13 mouse cellular contexts compared by ENCODE assay signal in the genomic region with DNA sequence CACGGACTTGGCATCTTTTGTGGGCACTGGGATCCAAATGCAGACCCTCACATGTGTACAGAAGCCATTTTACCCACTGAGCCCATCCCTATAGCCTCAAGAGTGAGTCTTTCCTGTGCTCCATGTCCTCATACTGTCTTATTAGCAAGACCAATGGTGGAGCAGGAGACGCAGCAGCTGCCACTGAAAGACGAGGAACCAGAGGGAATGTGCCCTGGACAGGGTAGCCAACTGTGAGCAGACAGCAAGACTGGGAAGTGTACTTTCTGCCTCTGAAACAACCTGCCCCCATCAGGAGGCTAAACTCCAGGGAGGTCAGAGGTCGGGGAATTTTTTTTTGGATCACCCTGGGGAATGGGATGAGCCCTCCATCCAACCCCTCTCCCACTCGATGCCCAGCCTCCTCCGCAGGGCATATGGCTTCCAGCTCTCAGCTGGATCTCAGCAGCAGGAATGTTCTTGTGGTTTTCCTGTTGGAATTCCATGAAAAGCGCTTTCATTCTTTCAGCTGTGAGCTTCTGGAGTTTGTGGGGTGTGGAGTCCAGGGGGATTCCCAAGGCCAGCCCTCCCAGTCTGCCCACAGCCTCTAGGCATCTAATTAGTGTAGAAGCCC.
DNase-seq lines count a peak whose midpoint lies in the region; ATAC-seq and TF ChIP-seq lines count a peak whose summit lies in the region.
"Had no signal": no experiment of that assay in that cellular context is flagged by ENCODE, and none has a peak within 500 bp of the region (broad histone marks: within the 10 kb centered on the region; RNA-seq: fewer than 3 reads in every experiment).

No protein-coding gene starts in this region.

- no peaks in the 10 kb centered on the region for H3K27me3 ChIP-seq in lung, embryonic 16.5 days (ENCODE audit: control insufficient read depth, insufficient read depth, low read depth, low read length)
- no peaks in the 10 kb centered on the region for H3K27me3 ChIP-seq in embryonic facial prominence, embryonic 12.5 days
- H3K27me3 ChIP-seq in limb, embryonic 15.5 days = no peaks in the 10 kb centered on the region
- H3K27me3 ChIP-seq: forebrain, embryonic 15.5 days; neural tube, embryonic 15.5 days had no signal

- no peak overlapping the region for H3K4me3 ChIP-seq in gastrocnemius, adult 2 months
- no peak overlapping the region for H3K4me3 ChIP-seq in lung, embryonic 16.5 days (ENCODE audit: low read length)
- no peak overlapping the region for H3K4me3 ChIP-seq in embryonic facial prominence, embryonic 12.5 days
- H3K4me3 ChIP-seq in limb, embryonic 15.5 days = no peak overlapping the region
- H3K4me3 ChIP-seq: forebrain, embryonic 15.5 days; neural tube, embryonic 15.5 days had no signal

- no peak for TF ChIP-seq CTCF in gastrocnemius, adult 2 months (IDR thresholded peaks at IDR 0.05)

- no peaks in the 10 kb centered on the region for H3K36me3 ChIP-seq in lung, embryonic 16.5 days (ENCODE audit: control insufficient read depth, insufficient read depth, low read length)
- no peaks in the 10 kb centered on the region for H3K36me3 ChIP-seq in embryonic facial prominence, embryonic 12.5 days
- H3K36me3 ChIP-seq in limb, embryonic 15.5 days = no peaks in the 10 kb centered on the region
- H3K36me3 ChIP-seq: forebrain, embryonic 15.5 days; neural tube, embryonic 15.5 days had no signal

- H3K9ac ChIP-seq in lung, embryonic 16.5 days (ENCODE audit: low read length) = no peak overlapping the region
- H3K9ac ChIP-seq in embryonic facial prominence, embryonic 12.5 days = no peak overlapping the region
- no peak overlapping the region for H3K9ac ChIP-seq in limb, embryonic 15.5 days
- H3K9ac ChIP-seq: forebrain, embryonic 15.5 days; neural tube, embryonic 15.5 days had no signal

- no peak overlapping the region for H3K4me2 ChIP-seq in lung, embryonic 16.5 days (ENCODE audit: low read depth, low read length)
- H3K4me2 ChIP-seq in embryonic facial prominence, embryonic 12.5 days (replicated peaks) = no peak overlapping the region
- H3K4me2 ChIP-seq in limb, embryonic 15.5 days = no peak overlapping the region
- H3K4me2 ChIP-seq: forebrain, embryonic 15.5 days; liver, embryonic 11.5 days; neural tube, embryonic 15.5 days had no signal

- ATAC-seq in lung, embryonic 16.5 days (ENCODE audit: low read depth) = no peak
- no peak for ATAC-seq in embryonic facial prominence, embryonic 12.5 days (ENCODE audit: insufficient number of reproducible peaks, insufficient read depth, low FRiP score, low TSS enrichment)
- no peak for ATAC-seq in limb, embryonic 15.5 days (ENCODE audit: insufficient number of reproducible peaks, low FRiP score, low TSS enrichment, low read depth)
- ATAC-seq: forebrain, embryonic 15.5 days had no signal

- H3K9me3 ChIP-seq in lung, embryonic 16.5 days (ENCODE audit: control insufficient read depth, low read length) = no peaks in the 10 kb centered on the region
- H3K9me3 ChIP-seq in embryonic facial prominence, embryonic 12.5 days = no peaks in the 10 kb centered on the region
- no peaks in the 10 kb centered on the region for H3K9me3 ChIP-seq in limb, embryonic 15.5 days
- H3K9me3 ChIP-seq: forebrain, embryonic 15.5 days; neural tube, embryonic 15.5 days had no signal

- peak overlapping the region; percentile 70 for H3K27ac ChIP-seq in gastrocnemius, adult 2 months
- peak overlapping the region; percentile 33 for H3K27ac ChIP-seq in lung, embryonic 16.5 days (ENCODE audit: low read length)
- H3K27ac ChIP-seq in embryonic facial prominence, embryonic 12.5 days = peak overlapping the region; percentile 73
- H3K27ac ChIP-seq in limb, embryonic 15.5 days = peak overlapping the region; percentile 71
- H3K27ac ChIP-seq: forebrain, embryonic 15.5 days; neural tube, embryonic 15.5 days had no signal

- peaks cover 47% of the 10 kb centered on the region for H3K4me1 ChIP-seq in lung, embryonic 16.5 days (replicated peaks; ENCODE audit: control insufficient read depth, insufficient read depth, low read length)
- peaks cover 40% of the 10 kb centered on the region for H3K4me1 ChIP-seq in embryonic facial prominence, embryonic 12.5 days
- H3K4me1 ChIP-seq in limb, embryonic 15.5 days = peaks cover 62% of the 10 kb centered on the region

- WGBS in lung, embryonic 16.5 days = 57% methylated on average over 7 of the region's 7 CpGs
- 45% methylated on average over 7 of the region's 7 CpGs for WGBS in embryonic facial prominence, embryonic 12.5 days
- 42% methylated on average over 7 of the region's 7 CpGs for WGBS in limb, embryonic 15.5 days

- intact Hi-C loops in gastrocnemius, adult 2 months (cut with DNase I) = no loop called here

- DNase-seq in gastrocnemius, adult 2 months = peak; percentile 27
- DNase-seq in gastrocnemius, adult 18-20 months (ENCODE audit: low spot score) = no peak
- no peak for DNase-seq in lung, postnatal 25 days (ENCODE audit: low spot score)
- DNase-seq in frontal cortex, postnatal 10 days (ENCODE audit: low spot score in 2 of 2) = no peak
- no peak for DNase-seq in urinary bladder, postnatal 10 days (ENCODE audit: low spot score)
- DNase-seq: cerebellum, postnatal 25 days; right cerebral cortex, adult 18-20 months had no signal
